ENCODE assay signal across 14 mouse cellular contexts in the genomic region with DNA sequence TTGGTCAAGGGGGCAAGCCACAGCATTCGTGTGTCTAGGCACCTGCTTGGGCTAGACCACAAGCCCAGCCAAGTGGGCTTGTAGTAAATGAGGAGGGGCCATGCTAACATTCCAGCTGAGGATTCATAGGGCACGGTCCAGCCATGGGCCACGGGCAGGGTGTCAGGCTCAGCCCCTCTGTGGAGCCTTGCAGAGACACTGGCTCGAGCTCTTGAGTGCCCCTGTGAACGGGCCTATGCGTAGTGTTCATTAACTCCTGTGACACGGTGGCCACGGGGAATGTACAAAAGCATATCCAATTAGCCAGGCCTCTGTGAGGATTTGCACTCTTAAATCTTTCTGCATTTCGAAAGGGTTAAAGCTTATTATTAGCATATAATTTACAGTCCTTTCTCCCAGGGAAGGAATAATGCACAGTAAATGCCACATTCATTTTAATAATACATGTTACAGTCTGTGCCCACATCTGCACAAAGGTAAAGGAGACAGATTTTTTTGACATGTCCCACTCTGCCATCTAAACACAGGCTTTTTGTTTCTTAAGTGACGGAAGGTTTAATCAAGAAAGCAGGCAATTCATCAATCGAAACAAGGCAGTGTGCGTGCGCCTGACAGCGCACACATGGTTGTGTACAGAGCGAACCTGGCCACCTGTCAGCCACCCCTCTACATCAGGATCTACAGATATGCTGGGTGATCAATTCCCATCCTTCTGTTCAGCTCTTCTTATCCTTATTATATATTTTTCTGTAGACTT.
DNase-seq lines count a peak whose midpoint lies in the region; ATAC-seq and TF ChIP-seq lines count a peak whose summit lies in the region.
"Had no signal": no experiment of that assay in that cellular context is flagged by ENCODE, and none has a peak within 500 bp of the region (broad histone marks: within the 10 kb centered on the region; RNA-seq: fewer than 3 reads in every experiment).

No protein-coding gene starts in this region.

- H3K36me3 ChIP-seq in neural tube, embryonic 13.5 days: peaks cover 35% of the 10 kb centered on the region
- H3K36me3 ChIP-seq in forebrain, postnatal 0 days (ENCODE audit: insufficient read depth): peaks cover 28% of the 10 kb centered on the region
- H3K36me3 ChIP-seq in midbrain, embryonic 13.5 days: peaks cover 22% of the 10 kb centered on the region

- H3K4me3 ChIP-seq in neural tube, embryonic 13.5 days: no peak overlapping the region
- H3K4me3 ChIP-seq in forebrain, postnatal 0 days (ENCODE audit: low read depth, low read length): no peak overlapping the region
- no peak overlapping the region for H3K4me3 ChIP-seq in midbrain, embryonic 13.5 days (replicated peaks)
- H3K4me3 ChIP-seq in lung, adult 2 months (replicated peaks; ENCODE audit: extremely low read depth, low read depth, low read length): no peak overlapping the region
- H3K4me3 ChIP-seq: erythroblast, embryonic 14.5 days; kidney, embryonic 15.5 days had no signal

- H3K9me3 ChIP-seq in neural tube, embryonic 13.5 days: no peaks in the 10 kb centered on the region
- no peaks in the 10 kb centered on the region for H3K9me3 ChIP-seq in forebrain, postnatal 0 days (ENCODE audit: low read length)
- no peaks in the 10 kb centered on the region for H3K9me3 ChIP-seq in midbrain, embryonic 13.5 days
- H3K9me3 ChIP-seq: G1E; kidney, embryonic 15.5 days had no signal

- peak overlapping the region; percentile 63 for H3K27ac ChIP-seq in neural tube, embryonic 13.5 days (replicated peaks)
- H3K27ac ChIP-seq in forebrain, postnatal 0 days (ENCODE audit: low read depth, low read length): peak overlapping the region; percentile 52
- peak overlapping the region; percentile 79 for H3K27ac ChIP-seq in midbrain, embryonic 13.5 days
- H3K27ac ChIP-seq: kidney, embryonic 15.5 days had no signal

- TF ChIP-seq POLR2A in lung, adult 2 months (IDR thresholded peaks at IDR 0.05; ENCODE audit: borderline replicate concordance, extremely low read depth, low read depth, low read length): no peak

- no peak for DNase-seq in neural tube, embryonic 10.5 days (ENCODE audit: extremely low spot score, low spot score)
- no peak for DNase-seq in forebrain, postnatal 0 days
- DNase-seq in lung, adult 2 months: no peak
- no peak for DNase-seq in spleen, postnatal 4 days (ENCODE audit: low spot score in 2 of 2)
- DNase-seq in gastrocnemius, postnatal 25 days: no peak
- DNase-seq: adrenal gland, adult 8-10 months; heart, adult 18-20 months; liver; lung, embryonic 14.5 days had no signal

- 46% methylated on average over 15 of the region's 15 CpGs for WGBS in neural tube, embryonic 13.5 days
- 35% methylated on average over 15 of the region's 15 CpGs for WGBS in forebrain, postnatal 0 days
- WGBS in midbrain, embryonic 13.5 days: 36% methylated on average over 15 of the region's 15 CpGs
- WGBS in lung, adult 2 months: 86% methylated on average over 15 of the region's 15 CpGs

- no peak for TF ChIP-seq CTCF in forebrain, postnatal 0 days (IDR thresholded peaks at IDR 0.05; ENCODE audit: low read depth)
- no peak for TF ChIP-seq CTCF in lung, adult 2 months (IDR thresholded peaks at IDR 0.05; ENCODE audit: insufficient read depth, low read length)

- H3K9ac ChIP-seq in neural tube, embryonic 13.5 days: no peak overlapping the region
- no peak overlapping the region for H3K9ac ChIP-seq in forebrain, postnatal 0 days
- peak overlapping the region; percentile 37 for H3K9ac ChIP-seq in midbrain, embryonic 13.5 days (replicated peaks)
- H3K9ac ChIP-seq: kidney, embryonic 15.5 days; lung, embryonic 14.5 days had no signal

- no peak overlapping the region for H3K4me2 ChIP-seq in neural tube, embryonic 13.5 days
- H3K4me2 ChIP-seq in forebrain, postnatal 0 days (ENCODE audit: low read depth): no peak overlapping the region
- no peak overlapping the region for H3K4me2 ChIP-seq in midbrain, embryonic 13.5 days (replicated peaks)
- H3K4me2 ChIP-seq: kidney, embryonic 15.5 days; lung, embryonic 14.5 days had no signal

- ATAC-seq in neural tube, embryonic 13.5 days (ENCODE audit: low read depth): no peak
- ATAC-seq in forebrain, postnatal 0 days: no peak
- peak; percentile 61 for ATAC-seq in midbrain, embryonic 13.5 days

- H3K27me3 ChIP-seq in neural tube, embryonic 13.5 days: no peaks in the 10 kb centered on the region
- H3K27me3 ChIP-seq in forebrain, postnatal 0 days (ENCODE audit: insufficient read depth, low read length): no peaks in the 10 kb centered on the region
- no peaks in the 10 kb centered on the region for H3K27me3 ChIP-seq in midbrain, embryonic 13.5 days
- H3K27me3 ChIP-seq: kidney, embryonic 15.5 days had no signal

- H3K4me1 ChIP-seq in neural tube, embryonic 13.5 days (replicated peaks): peaks cover 65% of the 10 kb centered on the region
- peaks cover 22% of the 10 kb centered on the region for H3K4me1 ChIP-seq in forebrain, postnatal 0 days (ENCODE audit: insufficient read depth)
- peaks cover 70% of the 10 kb centered on the region for H3K4me1 ChIP-seq in midbrain, embryonic 13.5 days (replicated peaks)
- no peaks in the 10 kb centered on the region for H3K4me1 ChIP-seq in lung, adult 2 months (ENCODE audit: control insufficient read depth, insufficient read depth, low read length)
